In genomic region chr2:120871447-120872336, GRCm38 (mm10) we compare ENCODE assay signal across 10 mouse cellular contexts. TPM values are rescaled to one million over a fixed set of nuclear protein-coding genes. Genes with fewer than 3 reads are reported as not detected.
DNase-seq lines count a peak whose midpoint lies in the region; ATAC-seq and TF ChIP-seq lines count a peak whose summit lies in the region.
"Had no signal": no experiment of that assay in that cellular context is flagged by ENCODE, and none has a peak within 500 bp of the region (broad histone marks: within the 10 kb centered on the region; RNA-seq: fewer than 3 reads in every experiment).

No protein-coding gene starts in this region.

- no peak overlapping the region for H3K4me3 ChIP-seq in intestine, embryonic 15.5 days (replicated peaks)
- no peak overlapping the region for H3K4me3 ChIP-seq in intestine, postnatal 0 days (ENCODE audit: low read depth, low read length)
- H3K4me3 ChIP-seq in liver, embryonic 11.5 days (ENCODE audit: low read depth, low read length) = no peak overlapping the region
- H3K4me3 ChIP-seq: neural tube, embryonic 13.5 days had no signal

- H3K36me3 ChIP-seq in intestine, embryonic 15.5 days = peaks cover 13% of the 10 kb centered on the region; the same call in 1 of the 2 replicates
- peaks cover 42% of the 10 kb centered on the region for H3K36me3 ChIP-seq in intestine, postnatal 0 days (ENCODE audit: control insufficient read depth, insufficient read depth)
- peaks cover 19% of the 10 kb centered on the region; the same call in 1 of the 2 replicates for H3K36me3 ChIP-seq in liver, embryonic 11.5 days (ENCODE audit: control insufficient read depth, insufficient read depth, low read length)

- 0 out of 2 replicates have a peak, but pooled peaks cover 2% of the 10 kb centered on the region for H3K4me1 ChIP-seq in intestine, embryonic 15.5 days (replicated peaks)
- no peaks in the 10 kb centered on the region for H3K4me1 ChIP-seq in intestine, postnatal 0 days (replicated peaks; ENCODE audit: control insufficient read depth, insufficient read depth, low read length)
- H3K4me1 ChIP-seq in liver, embryonic 11.5 days (replicated peaks; ENCODE audit: control insufficient read depth, insufficient read depth, low read length) = no peaks in the 10 kb centered on the region
- H3K4me1 ChIP-seq: neural tube, embryonic 13.5 days had no signal

- H3K27ac ChIP-seq in intestine, embryonic 15.5 days = no peak overlapping the region
- no peak overlapping the region for H3K27ac ChIP-seq in intestine, postnatal 0 days (ENCODE audit: low read depth, low read length)
- no peak overlapping the region for H3K27ac ChIP-seq in liver, embryonic 11.5 days (ENCODE audit: low read depth, low read length)
- H3K27ac ChIP-seq: neural tube, embryonic 13.5 days had no signal

- 68% methylated on average over 9 of the region's 9 CpGs for WGBS in intestine, embryonic 15.5 days
- 77% methylated on average over 9 of the region's 9 CpGs for WGBS in intestine, postnatal 0 days
- 85% methylated on average over 9 of the region's 9 CpGs for WGBS in liver, embryonic 11.5 days

- intact Hi-C loops in left cerebral cortex, postnatal 14 days (cut with DNase I) = loop anchor here (2.0 kb wide), 1 partner anchor 141 kb away; no protein-coding TSS in a partner anchor

- ATAC-seq in intestine, embryonic 15.5 days = peak; percentile 41; the same call in 1 of the 2 replicates
- no peak for ATAC-seq in intestine, postnatal 0 days
- ATAC-seq in inflammation-experienced regulatory T-cells, adult 6 months = no peak
- ATAC-seq in monocyte, adult 5-6 weeks (replicated peaks; ENCODE audit: insufficient number of reproducible peaks, low FRiP score, low TSS enrichment, poor library complexity, severe bottlenecking) = no peak
- no peak for ATAC-seq in liver, embryonic 11.5 days (replicated peaks; ENCODE audit: low FRiP score)

- no peak for TF ChIP-seq CTCF in intestine, postnatal 0 days (IDR thresholded peaks at IDR 0.05; ENCODE audit: low read depth)

- no peak overlapping the region for H3K4me2 ChIP-seq in intestine, embryonic 15.5 days (replicated peaks)
- H3K4me2 ChIP-seq in intestine, postnatal 0 days (replicated peaks; ENCODE audit: low read depth) = no peak overlapping the region
- no peak overlapping the region for H3K4me2 ChIP-seq in liver, embryonic 11.5 days
- H3K4me2 ChIP-seq: neural tube, embryonic 13.5 days had no signal

- DNase-seq in urinary bladder, postnatal 14 days (ENCODE audit: low spot score) = peak; percentile 9
- DNase-seq in urinary bladder, postnatal 4 days (ENCODE audit: low spot score in 2 of 2) = no peak
- DNase-seq in left cerebral cortex, postnatal 14 days (ENCODE audit: low spot score in 2 of 2) = peak; percentile 28 to 30
- no peak for DNase-seq in liver, embryonic 11.5 days (ENCODE audit: low spot score)
- DNase-seq: gastrocnemius, postnatal 10 days had no signal

- no peaks in the 10 kb centered on the region for H3K9me3 ChIP-seq in intestine, embryonic 15.5 days
- H3K9me3 ChIP-seq in intestine, postnatal 0 days (ENCODE audit: control insufficient read depth) = no peaks in the 10 kb centered on the region
- no peaks in the 10 kb centered on the region for H3K9me3 ChIP-seq in liver, embryonic 11.5 days (ENCODE audit: control insufficient read depth, low read length)
- H3K9me3 ChIP-seq: neural tube, embryonic 13.5 days had no signal

- H3K9ac ChIP-seq in intestine, embryonic 15.5 days = no peak overlapping the region
- H3K9ac ChIP-seq in intestine, postnatal 0 days (ENCODE audit: low read depth, low read length) = no peak overlapping the region
- no peak overlapping the region for H3K9ac ChIP-seq in liver, embryonic 11.5 days (ENCODE audit: low read depth, low read length)
- H3K9ac ChIP-seq: neural tube, embryonic 13.5 days had no signal

- no peaks in the 10 kb centered on the region for H3K27me3 ChIP-seq in intestine, embryonic 15.5 days (replicated peaks)
- H3K27me3 ChIP-seq in intestine, postnatal 0 days (replicated peaks; ENCODE audit: control insufficient read depth, insufficient read depth, low read length) = no peaks in the 10 kb centered on the region
- no peaks in the 10 kb centered on the region for H3K27me3 ChIP-seq in liver, embryonic 11.5 days (replicated peaks; ENCODE audit: control insufficient read depth, insufficient read depth, low read length)
- H3K27me3 ChIP-seq: neural tube, embryonic 13.5 days had no signal

RNA-seq across cellular contexts. Expression of gene Ttbk2, which starts 21.3 kb away (rescaled TPM):
- polyA plus RNA-seq in intestine, embryonic 15.5 days (2015; fragmentation: Nextera tagmentation; extraction: Ambion mirVana) = 2.2 and 2.6 TPM in 2 replicates
- 2.0 and 2.3 TPM in 2 replicates for polyA plus RNA-seq in intestine, postnatal 0 days (2015; fragmentation: Nextera tagmentation; extraction: Ambion mirVana)
- 10 to 100 TPM; 67.2 to 70.6 TPM for total RNA-seq in left cerebral cortex, postnatal 14 days (2021)
- under 1 TPM; 0.65 to 0.81 (median 0.67) TPM for polyA plus RNA-seq in inflammation-experienced regulatory T-cells, adult 6 months (2017; shearing (Covaris generic))
- 2.9 to 5.5 TPM (median 3.6 TPM) in 3 replicates for total RNA-seq in monocyte, adult 5-6 weeks (2017)
- polyA plus RNA-seq in liver, embryonic 11.5 days (2014; fragmentation: Nextera tagmentation; extraction: Ambion mirVana) = 2.5 and 2.9 TPM in 2 replicates

RNA-seq across cellular contexts. Expression of gene Cdan1, which starts 21.8 kb away (rescaled TPM):
- 5.3 and 5.6 TPM in 2 replicates for polyA plus RNA-seq in intestine, embryonic 15.5 days (2015; fragmentation: Nextera tagmentation; extraction: Ambion mirVana)
- polyA plus RNA-seq in intestine, postnatal 0 days (2015; fragmentation: Nextera tagmentation; extraction: Ambion mirVana) = 1.9 and 2.9 TPM in 2 replicates
- total RNA-seq in left cerebral cortex, postnatal 14 days (2021) = 10 to 100 TPM; 18.7 to 25.7 TPM
- 1 to 10 TPM; 3.1 to 6.4 (median 4.8) TPM for polyA plus RNA-seq in inflammation-experienced regulatory T-cells, adult 6 months (2017; shearing (Covaris generic))
- 10.2 to 23.4 TPM (median 12.2 TPM) in 3 replicates for total RNA-seq in monocyte, adult 5-6 weeks (2017)
- 9.3 and 9.9 TPM in 2 replicates for polyA plus RNA-seq in liver, embryonic 11.5 days (2014; fragmentation: Nextera tagmentation; extraction: Ambion mirVana)

Comparison
In these comparisons a context has a peak if more than half of its experiments do, and no peak if none do; other contexts are left out.
1. DNase-seq: peak in urinary bladder, postnatal 14 days (single experiment) and left cerebral cortex, postnatal 14 days (2 of 2); none in urinary bladder, postnatal 4 days (0 of 2) and liver, embryonic 11.5 days (single experiment).